27 mouse cellular contexts compared by ENCODE assay signal in the genomic region with DNA sequence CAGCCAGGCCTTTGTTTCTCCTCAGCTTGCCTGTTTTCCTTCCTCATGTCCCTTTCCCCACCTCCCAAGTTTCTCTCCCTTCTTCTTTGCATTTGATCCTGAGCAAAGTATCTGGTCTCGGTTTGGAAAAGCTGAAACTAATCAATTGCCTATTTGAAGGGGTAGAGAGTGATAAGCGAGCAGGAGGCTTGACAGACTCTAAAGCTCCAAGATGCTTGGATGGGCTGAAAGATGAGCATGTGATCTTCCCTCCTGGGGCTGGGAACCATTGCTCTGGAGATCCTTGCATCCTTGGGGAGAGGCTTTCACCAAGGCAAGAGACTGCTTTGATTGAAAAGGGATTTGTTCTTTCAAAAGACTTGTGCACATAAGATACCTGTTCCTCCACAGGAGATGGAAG. TPM values are rescaled to one million over a fixed set of nuclear protein-coding genes. Genes with fewer than 3 reads are reported as not detected.
DNase-seq lines count a peak whose midpoint lies in the region; ATAC-seq lines count a peak whose summit lies in the region.
"Had no signal": no experiment of that assay in that cellular context is flagged by ENCODE, and none has a peak within 500 bp of the region (broad histone marks: within the 10 kb centered on the region; RNA-seq: fewer than 3 reads in every experiment).

No protein-coding gene starts in this region.

- H3K27me3 ChIP-seq in hindbrain, embryonic 11.5 days (ENCODE audit: control insufficient read depth, insufficient read depth, low read length): peaks cover 78% of the 10 kb centered on the region
- H3K27me3 ChIP-seq in hindbrain, embryonic 12.5 days: peaks cover 89% of the 10 kb centered on the region
- no peaks in the 10 kb centered on the region for H3K27me3 ChIP-seq in embryonic facial prominence, embryonic 11.5 days (ENCODE audit: control insufficient read depth, insufficient read depth, low read length)
- H3K27me3 ChIP-seq in embryonic facial prominence, embryonic 14.5 days (replicated peaks; ENCODE audit: control insufficient read depth, insufficient read depth, low read length): peaks cover 5% of the 10 kb centered on the region; the same call in 1 of the 2 replicates
- H3K27me3 ChIP-seq in limb, embryonic 15.5 days: peaks cover 22% of the 10 kb centered on the region

- H3K4me2 ChIP-seq in hindbrain, embryonic 11.5 days (replicated peaks; ENCODE audit: low read depth, low read length): no peak overlapping the region
- H3K4me2 ChIP-seq in hindbrain, embryonic 12.5 days (replicated peaks): no peak overlapping the region
- H3K4me2 ChIP-seq in embryonic facial prominence, embryonic 11.5 days (ENCODE audit: low read depth, low read length): peak overlapping the region; percentile 13; the same call in 1 of the 2 replicates
- H3K4me2 ChIP-seq in embryonic facial prominence, embryonic 14.5 days (ENCODE audit: low read depth, low read length): peak overlapping the region; percentile 31
- H3K4me2 ChIP-seq in limb, embryonic 15.5 days: peak overlapping the region; percentile 17; the same call in 1 of the 2 replicates
- H3K4me2 ChIP-seq: hindbrain, embryonic 15.5 days; neural tube, embryonic 13.5 days had no signal

- no peak overlapping the region for H3K4me3 ChIP-seq in hindbrain, embryonic 11.5 days (ENCODE audit: low read depth, low read length)
- no peak overlapping the region for H3K4me3 ChIP-seq in hindbrain, embryonic 12.5 days
- H3K4me3 ChIP-seq in embryonic facial prominence, embryonic 11.5 days (ENCODE audit: low read depth, low read length): peak overlapping the region; percentile 12; the same call in 1 of the 2 replicates
- peak overlapping the region; percentile 1; the same call in 1 of the 2 replicates for H3K4me3 ChIP-seq in embryonic facial prominence, embryonic 14.5 days (ENCODE audit: low read depth, low read length)
- no peak overlapping the region for H3K4me3 ChIP-seq in limb, embryonic 15.5 days
- H3K4me3 ChIP-seq: erythroblast, embryonic 14.5 days; heart, embryonic 10.5 days; hindbrain, embryonic 15.5 days; neural tube, embryonic 13.5 days had no signal

- 8% methylated on average over 2 of the region's 2 CpGs for WGBS in hindbrain, embryonic 11.5 days
- WGBS in hindbrain, embryonic 12.5 days: 4% methylated on average over 2 of the region's 2 CpGs
- WGBS in embryonic facial prominence, embryonic 11.5 days: 13% methylated on average over 2 of the region's 2 CpGs
- WGBS in embryonic facial prominence, embryonic 14.5 days: 29% methylated on average over 2 of the region's 2 CpGs
- 35% methylated on average over 2 of the region's 2 CpGs for WGBS in limb, embryonic 15.5 days

- H3K9me3 ChIP-seq in hindbrain, embryonic 11.5 days (ENCODE audit: control insufficient read depth, low read length): no peaks in the 10 kb centered on the region
- no peaks in the 10 kb centered on the region for H3K9me3 ChIP-seq in hindbrain, embryonic 12.5 days (replicated peaks)
- H3K9me3 ChIP-seq in embryonic facial prominence, embryonic 11.5 days (replicated peaks; ENCODE audit: control insufficient read depth, low read length): no peaks in the 10 kb centered on the region
- no peaks in the 10 kb centered on the region for H3K9me3 ChIP-seq in embryonic facial prominence, embryonic 14.5 days (ENCODE audit: control insufficient read depth, low read length)
- no peaks in the 10 kb centered on the region for H3K9me3 ChIP-seq in limb, embryonic 15.5 days
- H3K9me3 ChIP-seq: heart, embryonic 10.5 days; hindbrain, embryonic 15.5 days; neural tube, embryonic 13.5 days had no signal

- no peak overlapping the region for H3K27ac ChIP-seq in hindbrain, embryonic 11.5 days (ENCODE audit: low read depth, low read length)
- no peak overlapping the region for H3K27ac ChIP-seq in hindbrain, embryonic 12.5 days
- peak overlapping the region; percentile 47; the same call in 1 of the 2 replicates for H3K27ac ChIP-seq in embryonic facial prominence, embryonic 11.5 days (replicated peaks; ENCODE audit: low read depth, low read length)
- peak overlapping the region; percentile 67 for H3K27ac ChIP-seq in embryonic facial prominence, embryonic 14.5 days (replicated peaks; ENCODE audit: low read depth, low read length)
- peak overlapping the region; percentile 74 for H3K27ac ChIP-seq in limb, embryonic 15.5 days
- H3K27ac ChIP-seq: heart, embryonic 10.5 days; hindbrain, embryonic 15.5 days; neural tube, embryonic 13.5 days had no signal

- no peak for ATAC-seq in hindbrain, embryonic 11.5 days (ENCODE audit: low FRiP score)
- no peak for ATAC-seq in hindbrain, embryonic 12.5 days (ENCODE audit: low FRiP score)
- no peak for ATAC-seq in embryonic facial prominence, embryonic 11.5 days (replicated peaks; ENCODE audit: insufficient number of reproducible peaks, low FRiP score, low TSS enrichment, low read depth)
- no peak for ATAC-seq in embryonic facial prominence, embryonic 14.5 days (ENCODE audit: low read depth)
- ATAC-seq in limb, embryonic 15.5 days (ENCODE audit: insufficient number of reproducible peaks, low FRiP score, low TSS enrichment, low read depth): no peak
- ATAC-seq: forebrain, embryonic 14.5 days; intestine, embryonic 16.5 days; lung, postnatal 0 days had no signal

- no peak overlapping the region for H3K9ac ChIP-seq in hindbrain, embryonic 11.5 days (ENCODE audit: low read depth, low read length)
- no peak overlapping the region for H3K9ac ChIP-seq in hindbrain, embryonic 12.5 days
- peak overlapping the region; percentile 37; the same call in 1 of the 2 replicates for H3K9ac ChIP-seq in embryonic facial prominence, embryonic 11.5 days (replicated peaks; ENCODE audit: low read length)
- peak overlapping the region; percentile 11; the same call in 1 of the 2 replicates for H3K9ac ChIP-seq in embryonic facial prominence, embryonic 14.5 days (ENCODE audit: low read depth, low read length)
- H3K9ac ChIP-seq in limb, embryonic 15.5 days: no peak overlapping the region
- H3K9ac ChIP-seq: hindbrain, embryonic 15.5 days; neural tube, embryonic 13.5 days had no signal

- H3K4me1 ChIP-seq in hindbrain, embryonic 11.5 days (replicated peaks; ENCODE audit: control insufficient read depth, insufficient read depth, low read length): peaks cover 9% of the 10 kb centered on the region
- peaks cover 24% of the 10 kb centered on the region for H3K4me1 ChIP-seq in hindbrain, embryonic 12.5 days
- peaks cover 5% of the 10 kb centered on the region; the same call in 1 of the 2 replicates for H3K4me1 ChIP-seq in embryonic facial prominence, embryonic 11.5 days (ENCODE audit: control insufficient read depth, insufficient read depth, low read length)
- peaks cover 36% of the 10 kb centered on the region for H3K4me1 ChIP-seq in embryonic facial prominence, embryonic 14.5 days (ENCODE audit: control insufficient read depth, insufficient read depth, low read length)
- H3K4me1 ChIP-seq in limb, embryonic 15.5 days: peaks cover 39% of the 10 kb centered on the region

- H3K36me3 ChIP-seq in hindbrain, embryonic 11.5 days (ENCODE audit: control insufficient read depth, insufficient read depth, low read length): no peaks in the 10 kb centered on the region
- no peaks in the 10 kb centered on the region for H3K36me3 ChIP-seq in hindbrain, embryonic 12.5 days
- H3K36me3 ChIP-seq in embryonic facial prominence, embryonic 11.5 days (replicated peaks; ENCODE audit: control insufficient read depth, insufficient read depth, low read depth, low read length): no peaks in the 10 kb centered on the region
- H3K36me3 ChIP-seq in embryonic facial prominence, embryonic 14.5 days (ENCODE audit: control insufficient read depth, insufficient read depth, low read length): peaks cover 9% of the 10 kb centered on the region; the same call in 1 of the 2 replicates
- no peaks in the 10 kb centered on the region for H3K36me3 ChIP-seq in limb, embryonic 15.5 days
- H3K36me3 ChIP-seq: heart, embryonic 10.5 days; hindbrain, embryonic 15.5 days; neural tube, embryonic 13.5 days had no signal

- DNase-seq in hindbrain, embryonic 11.5 days (ENCODE audit: low spot score): peak; percentile 47
- peak; percentile 34 for DNase-seq in embryonic facial prominence, embryonic 11.5 days (ENCODE audit: low spot score)
- no peak for DNase-seq in embryonic facial prominence, embryonic 14.5 days (ENCODE audit: low spot score)
- no peak for DNase-seq in adrenal gland, postnatal 10 days
- no peak for DNase-seq in lung, postnatal 14 days
- DNase-seq: cerebellum, adult 2 months; cerebellum, postnatal 36 days; liver had no signal

RNA-seq across cellular contexts. Expression of a gene that starts 7.0 kb away (rescaled TPM):
- 23.6 and 29.4 TPM in 2 replicates for polyA plus RNA-seq in hindbrain, embryonic 11.5 days (2014; fragmentation: Nextera tagmentation; extraction: Ambion mirVana)
- polyA plus RNA-seq in hindbrain, embryonic 12.5 days (2016; fragmentation: Nextera tagmentation; extraction: Ambion mirVana): 30.9 and 37.0 TPM in 2 replicates
- polyA plus RNA-seq in embryonic facial prominence, embryonic 11.5 days (2014; fragmentation: Nextera tagmentation; extraction: Ambion mirVana): 78.8 and 92.7 TPM in 2 replicates
- polyA plus RNA-seq in embryonic facial prominence, embryonic 14.5 days (2014; fragmentation: Nextera tagmentation; extraction: Ambion mirVana): 39.1 and 41.1 TPM in 2 replicates
- 27.9 and 43.7 TPM in 2 replicates for polyA plus RNA-seq in limb, embryonic 15.5 days (2015; fragmentation: Nextera tagmentation; extraction: Ambion mirVana)
- total RNA-seq in adrenal gland, postnatal 10 days (2021): 10 to 100 TPM; 10.5 to 11.2 TPM
- total RNA-seq: megakaryocyte progenitor cell, adult 5-6 weeks; monocyte, adult 5-6 weeks had no signal
- polyA plus RNA-seq: erythroblast, embryonic 14.5 days had no signal

RNA-seq across cellular contexts. Expression of a gene that starts 36.2 kb away (rescaled TPM):
- polyA plus RNA-seq in hindbrain, embryonic 11.5 days (2014; fragmentation: Nextera tagmentation; extraction: Ambion mirVana): 1.5 and 2.9 TPM in 2 replicates
- polyA plus RNA-seq in hindbrain, embryonic 12.5 days (2016; fragmentation: Nextera tagmentation; extraction: Ambion mirVana): 2.6 and 3.4 TPM in 2 replicates
- polyA plus RNA-seq in embryonic facial prominence, embryonic 11.5 days (2014; fragmentation: Nextera tagmentation; extraction: Ambion mirVana): not detected in 2 replicates
- polyA plus RNA-seq in embryonic facial prominence, embryonic 14.5 days (2014; fragmentation: Nextera tagmentation; extraction: Ambion mirVana): not detected in 2 replicates
- not detected in 2 replicates for polyA plus RNA-seq in limb, embryonic 15.5 days (2015; fragmentation: Nextera tagmentation; extraction: Ambion mirVana)
- not detected for total RNA-seq in adrenal gland, postnatal 10 days (2021)
- total RNA-seq: adrenal gland, adult 18-20 months; gastrocnemius, postnatal 4 days; layer of hippocampus, postnatal 10 days; megakaryocyte progenitor cell, adult 5-6 weeks; monocyte, adult 5-6 weeks had no signal
- polyA plus RNA-seq: cerebellum, adult 2 months; erythroblast, embryonic 14.5 days; forebrain, embryonic 14.5 days; heart, embryonic 10.5 days; heart, postnatal 0 days; intestine, embryonic 16.5 days; kidney, embryonic 16.5 days; large intestine, adult 2 months; liver, embryonic 16.5 days; lung, postnatal 0 days; stomach, embryonic 14.5 days had no signal

Comparison
In these comparisons a context has a peak if more than half of its experiments do, and no peak if none do; other contexts are left out.
1. DNase-seq: peak in hindbrain, embryonic 11.5 days (single experiment) and embryonic facial prominence, embryonic 11.5 days (single experiment); none in embryonic facial prominence, embryonic 14.5 days (single experiment), adrenal gland, postnatal 10 days (single experiment) and lung, postnatal 14 days (single experiment).
2. H3K27ac ChIP-seq: peak in embryonic facial prominence, embryonic 11.5 days (single experiment), embryonic facial prominence, embryonic 14.5 days (single experiment) and limb, embryonic 15.5 days (single experiment); none in hindbrain, embryonic 11.5 days (single experiment) and hindbrain, embryonic 12.5 days (single experiment).
3. H3K4me2 ChIP-seq: peak in embryonic facial prominence, embryonic 11.5 days (single experiment), embryonic facial prominence, embryonic 14.5 days (single experiment) and limb, embryonic 15.5 days (single experiment); none in hindbrain, embryonic 11.5 days (single experiment) and hindbrain, embryonic 12.5 days (single experiment).
4. H3K4me3 ChIP-seq: peak in embryonic facial prominence, embryonic 11.5 days (single experiment) and embryonic facial prominence, embryonic 14.5 days (single experiment); none in hindbrain, embryonic 11.5 days (single experiment), hindbrain, embryonic 12.5 days (single experiment) and limb, embryonic 15.5 days (single experiment).
5. H3K9ac ChIP-seq: peak in embryonic facial prominence, embryonic 11.5 days (single experiment) and embryonic facial prominence, embryonic 14.5 days (single experiment); none in hindbrain, embryonic 11.5 days (single experiment), hindbrain, embryonic 12.5 days (single experiment) and limb, embryonic 15.5 days (single experiment).